Mouse (Mus musculus): Measurements from ENCODE around the gene Zan. TPM values are rescaled to one million over a fixed set of nuclear protein-coding genes. Genes with fewer than 3 reads are reported as not detected.

Zan gene
- total RNA-seq, 2 experiments from 2014 or later: 0.03 TPM; not detected in 1

GRCm38 (mm10) chr5:137350205-137351057 lies 126.4 kb downstream of the Zan start:
- no peak for DNase-seq

- DNase-seq: peak; percentile 96 to 97
Measured at GRCm38 (mm10) chr5:137349384-137350204, 127.3 kb downstream of the Zan start, which contains the start of gene Ephb4. Gene Ephb4, plus strand, starts transcription at chr5:137350109.

- peak; percentile 80 to 89 for DNase-seq
Measured at GRCm38 (mm10) chr5:137348482-137349383, 128.1 kb downstream of the Zan start.

- DNase-seq: peak; percentile 30 to 41
Measured at GRCm38 (mm10) chr5:137347856-137348255, 129.0 kb downstream of the Zan start.

GRCm38 (mm10) chr5:137346983-137347382 lies 129.9 kb downstream of the Zan start:
- no peak for DNase-seq

GRCm38 (mm10) chr5:137346388-137346787 lies 130.5 kb downstream of the Zan start:
- no peak for DNase-seq

GRCm38 (mm10) chr5:137345821-137346220 lies 131.0 kb downstream of the Zan start:
- DNase-seq: no peak

GRCm38 (mm10) chr5:137343869-137344268 lies 133.0 kb downstream of the Zan start:
- no peak for DNase-seq

GRCm38 (mm10) chr5:137343412-137343811 lies 133.5 kb downstream of the Zan start:
- DNase-seq: no peak

- no peak for DNase-seq
Measured at GRCm38 (mm10) chr5:137342407-137343012, 134.4 kb downstream of the Zan start.

GRCm38 (mm10) chr5:137340222-137340621 lies 136.6 kb downstream of the Zan start:
- DNase-seq: no peak

GRCm38 (mm10) chr5:137339290-137339979 lies 137.4 kb downstream of the Zan start:
- peak; percentile 42 to 67 for DNase-seq

GRCm38 (mm10) chr5:137338663-137339289 lies 138.1 kb downstream of the Zan start:
- DNase-seq: peak; percentile 44 to 62

GRCm38 (mm10) chr5:137338256-137338655 lies 138.6 kb downstream of the Zan start:
- peak; percentile 95 to 96 for DNase-seq

- no peak for DNase-seq
Measured at GRCm38 (mm10) chr5:137337190-137337589, 139.7 kb downstream of the Zan start.

GRCm38 (mm10) chr5:137335066-137335465 lies 141.8 kb downstream of the Zan start:
- no peak for DNase-seq

GRCm38 (mm10) chr5:137334317-137334716 lies 142.5 kb downstream of the Zan start:
- no peak for DNase-seq

- peak; percentile 95 for DNase-seq
Measured at GRCm38 (mm10) chr5:137333512-137334174, 143.2 kb downstream of the Zan start, which contains the start of gene Slc12a9. Gene Slc12a9, minus strand, starts transcription at chr5:137333597.

GRCm38 (mm10) chr5:137332857-137333511 lies 143.9 kb downstream of the Zan start:
- no peak for DNase-seq

All from adrenal gland, postnatal 36 days (tissue).